Mouse (Mus musculus) kidney, embryonic 16.5 days (tissue): ENCODE data around the gene Slc25a12. TPM values are rescaled to one million over a fixed set of nuclear protein-coding genes. Genes with fewer than 3 reads are reported as not detected.

ENCODE experiments used
- ATAC-seq: fragments of 200-750 bp; cut with Nextera tagmentation; 2 replicates; pipeline ENCODE4 v1.8.0; 2017; ENCODE audit warnings: moderate TSS enrichment; ENCODE audit not compliant: low FRiP score, low TSS enrichment
- H3K27ac ChIP-seq: fragments of 300-500 bp; sonication (generic); 2 replicates; pipeline ENCODE4 v1.5.1; 2014; ENCODE audit warnings: low read length
- H3K27me3 ChIP-seq: fragments of 300-500 bp; sonication (generic); 2 replicates; pipeline ENCODE4 v1.6.1; 2014; ENCODE audit warnings: low read length, control low read depth, mixed read lengths; ENCODE audit not compliant: insufficient read depth
- H3K36me3 ChIP-seq: fragments of 300-500 bp; sonication (generic); 2 replicates; pipeline ENCODE4 v1.6.1; 2014; ENCODE audit warnings: low read length, control low read depth, mixed read lengths; ENCODE audit not compliant: insufficient read depth
- H3K4me1 ChIP-seq: fragments of 300-500 bp; sonication (generic); 2 replicates; pipeline ENCODE4 v1.6.1; 2014; ENCODE audit warnings: low read length, control low read depth, mixed read lengths; ENCODE audit not compliant: insufficient read depth
- H3K4me2 ChIP-seq: fragments of 300-500 bp; sonication (generic); replicated peaks from 2 replicates; pipeline ENCODE4 v1.6.1; 2014; ENCODE audit warnings: low read depth, low read length
- H3K4me3 ChIP-seq: fragments of 300-500 bp; sonication (generic); 2 replicates; pipeline ENCODE4 v1.5.1; 2014; ENCODE audit warnings: mild to moderate bottlenecking, low read length
- H3K9ac ChIP-seq: fragments of 300-500 bp; sonication (generic); replicated peaks from 2 replicates; pipeline ENCODE4 v1.6.1; 2014; ENCODE audit warnings: low read length
- H3K9me3 ChIP-seq: fragments of 300-500 bp; sonication (generic); 2 replicates; pipeline ENCODE4 v1.6.1; 2016; ENCODE audit warnings: low read length, control low read depth
- WGBS: fragments of 180-500 bp; shearing (Covaris S2); extraction: QIAGEN DNeasy Blood & Tissue Kit; methylation state at CpG from one replicate; pipeline ENCODE4 v1.1.7; 2014; 5-methylcytosine and 5-hydroxymethylcytosine counted together
- polyA plus RNA-seq: library from polyadenylated mRNA; unstranded; fragments of >200 nt; fragmentation: Nextera tagmentation; extraction: Ambion mirVana; gene quantifications from 2 replicates; pipeline ENCODE4 v1.2.1, GENCODE M21; 2015

Slc25a12 gene
- polyA plus RNA-seq, 1 experiment from 2014 or later, result 53.3 TPM

DNA sequence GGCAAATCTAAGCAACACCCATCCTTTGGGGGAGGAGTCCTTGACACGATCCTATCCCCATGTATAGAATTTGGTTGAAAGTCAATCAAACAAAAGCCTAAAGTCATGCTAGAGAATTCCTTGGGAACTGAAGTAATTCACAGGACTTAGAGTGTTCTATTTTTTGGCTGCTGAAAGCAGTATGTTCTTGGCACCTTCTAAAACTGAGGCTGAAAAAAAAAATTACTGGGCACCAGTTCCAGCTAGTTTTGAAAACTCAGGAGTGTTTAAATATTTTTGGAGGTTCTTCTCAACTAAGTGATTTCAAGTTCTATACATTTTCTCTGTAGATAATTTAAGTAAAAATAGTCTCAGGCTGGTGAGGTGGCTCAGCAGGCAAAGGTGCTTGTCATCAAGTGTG is 70.0 kb downstream of the Slc25a12 start:
- Histone ChIP-seq H3K27ac (no peak overlapping the region), H3K4me2 (no peak overlapping the region), H3K36me3 (no peaks in the 10 kb centered on the region), H3K9ac (no peak overlapping the region), H3K9me3 (no peaks in the 10 kb centered on the region), H3K4me1 (0 out of 2 replicates have a peak, but pooled peaks cover 9% of the 10 kb centered on the region), H3K27me3 (no peaks in the 10 kb centered on the region), H3K4me3 (no peak overlapping the region)
- ATAC-seq, result no peak
- WGBS, result 72% methylated on average over 1 of the region's 1 CpGs

DNA sequence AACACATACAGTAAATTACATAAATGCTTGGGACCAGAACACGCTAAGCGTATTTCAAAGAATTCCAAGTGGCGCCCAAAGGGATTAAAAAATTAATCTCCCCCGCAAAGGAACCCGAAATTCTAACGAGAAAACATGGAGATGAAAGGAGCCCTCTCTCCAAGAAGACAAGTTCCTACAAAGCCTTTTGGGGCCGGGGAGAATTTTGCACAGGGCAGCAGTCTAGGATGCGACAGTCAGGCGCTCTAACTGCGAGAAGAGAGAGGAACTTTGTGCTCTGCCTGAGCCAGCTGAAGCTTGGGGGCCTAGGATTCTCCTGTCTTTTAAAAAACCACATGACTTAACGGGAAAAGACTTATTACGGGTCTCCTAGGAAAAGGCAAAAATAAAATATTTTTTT is 71.7 kb downstream of the Slc25a12 start:
- no peak overlapping the region for H3K9ac ChIP-seq
- no peaks in the 10 kb centered on the region for H3K9me3 ChIP-seq
- no peak overlapping the region for H3K4me2 ChIP-seq
- ATAC-seq, result no peak
- 87% methylated on average over 12 of the region's 12 CpGs for WGBS
- H3K27ac ChIP-seq, result no peak overlapping the region
- H3K4me3 ChIP-seq, result no peak overlapping the region
- no peaks in the 10 kb centered on the region for H3K27me3 ChIP-seq
- no peaks in the 10 kb centered on the region for H3K36me3 ChIP-seq
- peaks cover 24% of the 10 kb centered on the region for H3K4me1 ChIP-seq

DNA sequence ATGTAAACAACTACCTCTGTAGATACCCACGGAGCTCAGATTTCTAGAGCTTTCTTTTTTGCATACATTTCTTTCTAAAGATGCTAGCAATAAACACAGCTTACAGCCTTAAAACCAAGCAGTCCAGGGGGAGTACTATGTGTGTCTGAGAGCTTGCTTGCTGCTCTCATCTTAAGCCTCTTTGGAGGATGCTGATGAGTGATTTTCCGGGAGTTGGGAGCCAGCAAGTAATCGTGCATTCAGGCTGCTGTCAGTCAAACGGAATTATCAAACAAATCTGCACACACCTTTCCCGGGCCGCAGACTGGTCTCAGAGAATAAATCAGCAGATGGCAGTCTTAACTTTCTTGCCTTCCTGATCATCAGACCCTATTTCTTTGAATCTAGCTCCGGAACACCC is 73.1 kb downstream of the Slc25a12 start:
- no peaks in the 10 kb centered on the region for H3K9me3 ChIP-seq
- no peak overlapping the region for H3K9ac ChIP-seq
- no peak for ATAC-seq

DNA sequence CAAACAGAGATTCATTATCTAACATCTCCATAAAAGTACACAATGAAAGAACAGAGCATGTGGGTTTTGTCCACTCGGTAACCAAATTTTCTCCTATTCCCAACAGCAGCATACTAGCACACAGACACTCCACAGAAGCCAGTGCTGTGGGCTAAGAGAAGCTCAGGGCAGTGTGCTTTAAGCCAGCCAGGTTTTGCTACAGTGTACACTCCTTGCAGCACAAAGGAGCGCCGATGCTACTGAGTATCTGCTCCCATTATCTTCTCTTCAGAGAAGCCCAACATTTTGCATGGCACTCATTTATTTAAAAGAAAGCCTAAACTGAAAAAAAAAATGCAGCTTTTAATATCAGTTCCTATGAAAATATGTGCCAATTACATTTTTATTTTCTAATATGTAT is 73.6 kb downstream of the Slc25a12 start:
- Histone ChIP-seq H3K9ac (no peak overlapping the region), H3K4me3 (no peak overlapping the region), H3K27me3 (no peaks in the 10 kb centered on the region), H3K36me3 (no peaks in the 10 kb centered on the region), H3K9me3 (no peaks in the 10 kb centered on the region), H3K27ac (no peak overlapping the region), H3K4me2 (no peak overlapping the region), H3K4me1 (peaks cover 34% of the 10 kb centered on the region)
- no peak for ATAC-seq
- WGBS, result 82% methylated on average over 3 of the region's 3 CpGs

More for the DNA sequence above, 73.1 kb downstream of the Slc25a12 start:
- H3K27ac ChIP-seq, result no peak overlapping the region
- H3K27me3 ChIP-seq, result no peaks in the 10 kb centered on the region
- WGBS, result 23% methylated on average over 7 of the region's 7 CpGs
- no peak overlapping the region for H3K4me3 ChIP-seq
- H3K4me2 ChIP-seq, result no peak overlapping the region
- H3K4me1 ChIP-seq, result peaks cover 34% of the 10 kb centered on the region
- no peaks in the 10 kb centered on the region for H3K36me3 ChIP-seq

DNA sequence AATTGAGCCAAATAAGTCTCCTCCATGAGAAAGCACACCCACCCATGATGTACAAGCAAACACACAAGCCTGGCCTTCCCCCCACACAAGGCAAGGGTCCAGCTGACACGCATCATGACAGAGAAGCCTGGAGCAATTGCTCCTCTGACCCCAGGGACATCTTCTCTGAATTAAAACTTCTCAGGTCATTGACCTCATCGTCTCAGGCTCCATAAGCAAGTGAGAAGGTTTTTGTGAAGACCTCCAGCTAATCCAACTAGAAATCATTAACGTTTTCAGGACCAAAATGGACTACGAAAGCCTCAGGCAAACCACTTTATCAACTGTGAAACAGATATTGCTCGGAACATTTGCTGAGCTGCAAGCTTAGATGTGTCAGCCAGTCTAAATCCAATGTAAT is 76.0 kb downstream of the Slc25a12 start:
- H3K9ac ChIP-seq, result no peak overlapping the region
- H3K36me3 ChIP-seq, result no peaks in the 10 kb centered on the region
- H3K9me3 ChIP-seq, result no peaks in the 10 kb centered on the region
- WGBS, result 33% methylated on average over 5 of the region's 5 CpGs
- no peak overlapping the region for H3K4me2 ChIP-seq
- H3K27ac ChIP-seq, result 0 out of 2 replicates have a peak overlapping the region, but pooled peaks have one; percentile 2
- no peak for ATAC-seq
- H3K27me3 ChIP-seq, result no peaks in the 10 kb centered on the region
- peaks cover 30% of the 10 kb centered on the region for H3K4me1 ChIP-seq
- H3K4me3 ChIP-seq, result no peak overlapping the region

DNA sequence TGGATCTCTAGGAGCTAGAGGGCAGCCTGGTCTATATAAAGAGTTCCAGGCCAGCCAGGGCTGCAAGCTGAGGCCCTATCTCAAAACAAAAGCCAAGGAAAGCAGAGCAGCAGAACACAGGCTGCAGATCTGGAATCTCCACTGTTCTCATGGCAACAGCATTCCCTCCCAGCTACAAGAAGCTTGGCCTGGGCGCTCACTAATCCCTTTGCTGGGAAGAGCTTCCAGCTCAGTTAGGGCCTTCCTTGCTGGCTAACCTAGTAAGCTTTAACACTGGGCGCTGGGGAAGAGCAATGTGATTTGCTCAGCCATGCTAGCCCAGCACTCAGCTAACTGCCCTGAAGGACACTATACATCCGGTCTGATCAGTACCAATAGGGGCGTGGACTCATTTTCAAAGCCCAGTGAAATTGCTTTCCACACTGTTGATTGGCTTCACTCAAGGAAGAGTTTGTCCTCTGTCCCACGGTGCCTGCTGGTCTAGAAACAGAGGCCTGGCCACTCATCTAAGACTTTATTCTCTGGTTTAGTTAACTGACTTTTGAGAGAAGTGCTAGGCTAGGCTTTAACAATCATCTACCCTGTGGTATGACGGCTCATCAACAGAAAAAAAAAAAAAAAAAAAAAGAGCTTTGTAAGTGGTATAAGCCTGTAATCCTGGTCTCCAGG is 77.3 kb downstream of the Slc25a12 start:
- Histone ChIP-seq H3K4me1 (peaks cover 30% of the 10 kb centered on the region), H3K27me3 (no peaks in the 10 kb centered on the region), H3K9ac (no peak overlapping the region), H3K9me3 (no peaks in the 10 kb centered on the region), H3K36me3 (no peaks in the 10 kb centered on the region), H3K4me3 (no peak overlapping the region), H3K27ac (0 out of 2 replicates have a peak overlapping the region, but pooled peaks have one; percentile 11), H3K4me2 (no peak overlapping the region)
- ATAC-seq, result peak; percentile 61
- WGBS, result 59% methylated on average over 6 of the region's 6 CpGs

DNA sequence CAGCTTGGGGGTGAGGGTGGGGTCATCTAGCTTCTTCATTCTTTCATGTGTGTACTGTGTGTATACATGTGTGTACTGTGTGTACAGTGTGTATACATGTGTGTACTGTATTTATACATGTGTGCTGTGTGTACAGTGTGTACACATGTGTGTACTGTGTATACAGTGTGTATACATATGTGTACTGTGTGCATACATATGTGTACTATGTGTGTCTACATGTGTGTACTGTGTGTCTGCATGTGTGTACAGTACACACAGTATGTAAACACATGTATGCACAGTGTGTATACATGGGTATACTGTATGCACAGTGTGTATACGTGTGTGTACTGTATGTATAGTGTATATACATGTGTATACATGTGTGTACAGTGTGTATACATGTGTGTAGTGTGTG is 85.6 kb downstream of the Slc25a12 start:
- WGBS, result 76% methylated on average over 1 of the region's 1 CpGs
- H3K27ac ChIP-seq, result no peak overlapping the region
- H3K36me3 ChIP-seq, result peaks cover 10% of the 10 kb centered on the region
- ATAC-seq, result peak; percentile 27; the same call in 1 of the 2 replicates
- no peak overlapping the region for H3K4me2 ChIP-seq
- H3K27me3 ChIP-seq, result no peaks in the 10 kb centered on the region
- H3K4me3 ChIP-seq, result no peak overlapping the region
- 0 out of 2 replicates have a peak, but pooled peaks cover 8% of the 10 kb centered on the region for H3K4me1 ChIP-seq
- H3K9me3 ChIP-seq, result no peaks in the 10 kb centered on the region
- no peak overlapping the region for H3K9ac ChIP-seq

DNA sequence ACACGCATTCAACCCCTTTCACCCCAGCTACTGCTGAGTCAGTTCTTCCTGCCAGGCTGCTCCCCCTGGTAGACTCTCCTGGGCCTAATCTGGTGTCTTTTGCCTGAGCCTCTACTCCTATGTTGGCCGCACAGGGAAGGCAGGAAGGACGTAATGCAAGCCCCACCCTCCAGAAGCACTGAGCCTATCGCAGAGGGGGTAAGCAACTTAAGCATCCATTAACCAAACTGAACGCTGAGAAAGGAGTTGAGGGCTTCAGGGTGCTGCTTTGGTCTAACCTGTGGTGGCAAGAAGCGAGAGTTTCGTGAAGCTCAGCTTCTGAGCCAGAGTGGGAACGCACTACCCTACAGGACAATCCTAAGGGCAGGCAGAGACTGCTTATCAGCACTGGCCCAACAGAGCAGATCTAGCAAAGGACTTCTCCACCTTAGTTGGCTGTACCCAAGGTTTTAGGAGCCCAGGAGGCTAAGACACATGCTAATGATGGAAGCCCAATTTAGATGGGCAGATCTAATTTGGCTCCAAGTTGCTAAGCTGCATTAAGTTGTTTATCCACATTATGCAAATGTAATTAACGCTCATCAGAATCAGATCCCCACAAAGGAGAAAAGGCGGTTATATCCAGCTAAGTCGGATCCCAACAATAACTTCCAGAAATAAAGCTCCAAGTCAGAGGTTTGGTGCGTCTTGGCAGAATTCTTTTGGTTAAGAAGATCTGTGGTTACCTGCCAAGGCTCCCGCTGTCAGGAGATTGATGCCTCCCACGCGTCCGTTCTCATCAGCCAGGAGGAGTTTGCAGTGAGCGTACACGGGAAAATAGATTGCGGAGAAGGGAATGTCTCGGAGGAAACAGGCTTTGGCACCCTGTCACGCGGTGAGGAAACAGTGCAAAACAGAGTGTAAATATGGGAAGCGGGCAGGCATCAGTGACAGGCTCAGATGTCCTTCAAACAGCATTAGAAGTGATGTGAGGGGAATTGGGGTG is 88.5 kb downstream of the Slc25a12 start:
- H3K9ac ChIP-seq, result no peak overlapping the region
- no peak overlapping the region for H3K4me2 ChIP-seq
- H3K27me3 ChIP-seq, result no peaks in the 10 kb centered on the region
- H3K4me1 ChIP-seq, result 0 out of 2 replicates have a peak, but pooled peaks cover 8% of the 10 kb centered on the region
- no peak for ATAC-seq
- H3K27ac ChIP-seq, result no peak overlapping the region
- 68% methylated on average over 23 of the region's 23 CpGs for WGBS
- no peak overlapping the region for H3K4me3 ChIP-seq
- H3K9me3 ChIP-seq, result no peaks in the 10 kb centered on the region
- peaks cover 18% of the 10 kb centered on the region for H3K36me3 ChIP-seq

DNA sequence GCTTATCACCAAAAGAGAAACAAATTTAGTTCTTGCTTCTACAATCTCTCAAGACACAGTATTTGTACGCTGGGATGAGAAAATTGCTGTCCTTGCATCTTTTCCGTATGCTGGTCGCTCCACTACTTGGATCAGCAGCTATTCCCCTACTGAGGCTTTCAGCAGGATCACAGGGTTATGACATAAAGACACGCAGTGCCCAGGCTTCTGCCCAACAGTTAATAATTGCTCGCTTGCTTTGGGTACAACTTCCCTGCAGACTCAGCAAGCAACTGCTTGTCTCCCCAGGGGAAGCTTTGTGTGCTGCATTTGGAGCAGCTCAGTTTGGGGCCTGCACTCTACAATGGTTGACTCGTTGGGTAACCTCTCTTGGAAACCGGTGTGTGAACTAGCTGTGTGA is 91.8 kb downstream of the Slc25a12 start:
- Histone ChIP-seq H3K36me3 (peaks cover 11% of the 10 kb centered on the region; the same call in 1 of the 2 replicates), H3K4me3 (no peak overlapping the region), H3K27me3 (no peaks in the 10 kb centered on the region), H3K4me2 (no peak overlapping the region), H3K27ac (no peak overlapping the region), H3K9me3 (no peaks in the 10 kb centered on the region), H3K4me1 (peaks cover 12% of the 10 kb centered on the region; the same call in 1 of the 2 replicates), H3K9ac (no peak overlapping the region)
- WGBS, result 84% methylated on average over 7 of the region's 7 CpGs
- no peak for ATAC-seq
